Mouse (Mus musculus): ENCODE data around the gene Nfx1. TPM values are rescaled to one million over a fixed set of nuclear protein-coding genes. Genes with fewer than 3 reads are reported as not detected.

Gene Nfx1
- polyA plus RNA-seq, 1 experiment from 2014 or later, result 70.5 TPM

- Histone ChIP-seq H3K9me3 (ENCODE audit: control insufficient read depth, low read length) (no peaks in the 10 kb centered on the region), H3K9ac (ENCODE audit: low read depth, low read length) (no peak overlapping the region), H3K27ac (ENCODE audit: low read length) (no peak overlapping the region), H3K27me3 (replicated peaks; ENCODE audit: control insufficient read depth, insufficient read depth, low read length) (no peaks in the 10 kb centered on the region), H3K4me3 (ENCODE audit: low read length) (peak overlapping the region; percentile 20; the same call in 1 of the 2 replicates), H3K4me2 (ENCODE audit: low read depth, low read length) (peak overlapping the region; percentile 40), H3K36me3 (ENCODE audit: control insufficient read depth, insufficient read depth, low read length) (no peaks in the 10 kb centered on the region), H3K4me1 (ENCODE audit: control insufficient read depth, insufficient read depth, low read length) (no peaks in the 10 kb centered on the region)
- WGBS, result 16% methylated on average over 16 of the region's 16 CpGs
- peak; percentile 42; the same call in 1 of the 2 replicates for ATAC-seq
These were observed 93.4 kb downstream of the Nfx1 start for GRCm38 (mm10) chr4:41063894-41064673.

- H3K4me2 ChIP-seq (ENCODE audit: low read depth, low read length), result no peak overlapping the region
- WGBS, result 86% methylated on average over 4 of the region's 4 CpGs
- no peak overlapping the region for H3K4me3 ChIP-seq (ENCODE audit: low read length)
- H3K9ac ChIP-seq (ENCODE audit: low read depth, low read length), result no peak overlapping the region
- H3K27ac ChIP-seq (ENCODE audit: low read length), result no peak overlapping the region
- no peaks in the 10 kb centered on the region for H3K36me3 ChIP-seq (ENCODE audit: control insufficient read depth, insufficient read depth, low read length)
- H3K9me3 ChIP-seq (ENCODE audit: control insufficient read depth, low read length), result no peaks in the 10 kb centered on the region
- ATAC-seq, result no peak
- no peaks in the 10 kb centered on the region for H3K27me3 ChIP-seq (replicated peaks; ENCODE audit: control insufficient read depth, insufficient read depth, low read length)
- H3K4me1 ChIP-seq (ENCODE audit: control insufficient read depth, insufficient read depth, low read length), result no peaks in the 10 kb centered on the region
These were observed 94.5 kb downstream of the Nfx1 start for GRCm38 (mm10) chr4:41065196-41065595.

GRCm38 (mm10) chr4:41071500-41072429 is 101.1 kb downstream of the Nfx1 start:
- H3K9me3 ChIP-seq (ENCODE audit: control insufficient read depth, low read length), result no peaks in the 10 kb centered on the region
- no peak for ATAC-seq
- H3K27me3 ChIP-seq (replicated peaks; ENCODE audit: control insufficient read depth, insufficient read depth, low read length), result no peaks in the 10 kb centered on the region
- no peak overlapping the region for H3K4me3 ChIP-seq (ENCODE audit: low read length)
- H3K9ac ChIP-seq (ENCODE audit: low read depth, low read length), result no peak overlapping the region
- H3K27ac ChIP-seq (ENCODE audit: low read length), result no peak overlapping the region
- no peaks in the 10 kb centered on the region for H3K36me3 ChIP-seq (ENCODE audit: control insufficient read depth, insufficient read depth, low read length)
- no peak overlapping the region for H3K4me2 ChIP-seq (ENCODE audit: low read depth, low read length)
- WGBS, result 73% methylated on average over 14 of the region's 14 CpGs
- no peaks in the 10 kb centered on the region for H3K4me1 ChIP-seq (ENCODE audit: control insufficient read depth, insufficient read depth, low read length)

- WGBS, result 76% methylated on average over 12 of the region's 12 CpGs
- Histone ChIP-seq H3K27ac (ENCODE audit: low read length) (no peak overlapping the region), H3K4me1 (ENCODE audit: control insufficient read depth, insufficient read depth, low read length) (no peaks in the 10 kb centered on the region), H3K4me2 (ENCODE audit: low read depth, low read length) (no peak overlapping the region), H3K4me3 (ENCODE audit: low read length) (no peak overlapping the region), H3K36me3 (ENCODE audit: control insufficient read depth, insufficient read depth, low read length) (no peaks in the 10 kb centered on the region), H3K9me3 (ENCODE audit: control insufficient read depth, low read length) (no peaks in the 10 kb centered on the region), H3K27me3 (replicated peaks; ENCODE audit: control insufficient read depth, insufficient read depth, low read length) (no peaks in the 10 kb centered on the region), H3K9ac (ENCODE audit: low read depth, low read length) (no peak overlapping the region)
- no peak for ATAC-seq
These were observed 102.5 kb downstream of the Nfx1 start for GRCm38 (mm10) chr4:41073008-41073817.

- ATAC-seq, result no peak
- Histone ChIP-seq H3K4me1 (ENCODE audit: control insufficient read depth, insufficient read depth, low read length) (no peaks in the 10 kb centered on the region), H3K27ac (ENCODE audit: low read length) (no peak overlapping the region), H3K36me3 (ENCODE audit: control insufficient read depth, insufficient read depth, low read length) (no peaks in the 10 kb centered on the region), H3K27me3 (replicated peaks; ENCODE audit: control insufficient read depth, insufficient read depth, low read length) (no peaks in the 10 kb centered on the region), H3K4me2 (ENCODE audit: low read depth, low read length) (no peak overlapping the region), H3K9me3 (ENCODE audit: control insufficient read depth, low read length) (no peaks in the 10 kb centered on the region), H3K4me3 (ENCODE audit: low read length) (no peak overlapping the region), H3K9ac (ENCODE audit: low read depth, low read length) (no peak overlapping the region)
- WGBS, result 72% methylated on average over 6 of the region's 6 CpGs
These were observed 103.8 kb downstream of the Nfx1 start for GRCm38 (mm10) chr4:41074461-41074860.

Small RNAs within 50 kb of the gene (microRNA-seq; reads per million reads assigned to microRNA genes)
- gene Mir3094, result 2.7 reads per million, percentile 6 among the genes with 10 or more reads in this experiment

Other genes starting within 250 kb of the Nfx1 start
- 295 and 316 TPM in 2 replicates for gene Dnaja1, start 248.8 kb upstream of the Nfx1 start, polyA plus RNA-seq (2015; fragmentation: Nextera tagmentation; extraction: Ambion mirVana)
- gene Smu1, start 213.0 kb upstream of the Nfx1 start, polyA plus RNA-seq (2015; fragmentation: Nextera tagmentation; extraction: Ambion mirVana), result 136 and 145 TPM in 2 replicates
- 26.6 and 27.3 TPM in 2 replicates for gene B4galt1, start 116.9 kb upstream of the Nfx1 start, polyA plus RNA-seq (2015; fragmentation: Nextera tagmentation; extraction: Ambion mirVana)
- 539 and 560 TPM in 2 replicates for gene Spink4, start 50.9 kb upstream of the Nfx1 start, polyA plus RNA-seq (2015; fragmentation: Nextera tagmentation; extraction: Ambion mirVana)
- gene Bag1, start 22.6 kb upstream of the Nfx1 start, polyA plus RNA-seq (2015; fragmentation: Nextera tagmentation; extraction: Ambion mirVana), result 142 and 152 TPM in 2 replicates
- 103 and 104 TPM in 2 replicates for gene Chmp5, start 22.5 kb upstream of the Nfx1 start, polyA plus RNA-seq (2015; fragmentation: Nextera tagmentation; extraction: Ambion mirVana)
- 0.56 and 0.83 TPM in 2 replicates for gene Aqp7, start 77.2 kb downstream of the Nfx1 start, polyA plus RNA-seq (2015; fragmentation: Nextera tagmentation; extraction: Ambion mirVana)
- 4.4 and 4.5 TPM in 2 replicates for gene Aqp3, start 127.3 kb downstream of the Nfx1 start, polyA plus RNA-seq (2015; fragmentation: Nextera tagmentation; extraction: Ambion mirVana)
- gene Nol6, start 153.5 kb downstream of the Nfx1 start, polyA plus RNA-seq (2015; fragmentation: Nextera tagmentation; extraction: Ambion mirVana), result 20.0 and 21.8 TPM in 2 replicates
- 53.5 and 65.4 TPM in 2 replicates for gene Ube2r2, start 164.8 kb downstream of the Nfx1 start, polyA plus RNA-seq (2015; fragmentation: Nextera tagmentation; extraction: Ambion mirVana)

All from intestine, embryonic 16.5 days (tissue).